Mouse (Mus musculus): ENCODE results near the gene Slit3.

Gene Slit3

GRCm38 (mm10) chr11:35198537-35199088, 77.6 kb downstream of the Slit3 start:
- DNase-seq (ENCODE audit: low spot score), result no peak

GRCm38 (mm10) chr11:35202332-35202731, 81.3 kb downstream of the Slit3 start:
- no peak for DNase-seq (ENCODE audit: low spot score)

GRCm38 (mm10) chr11:35203673-35204072, 82.6 kb downstream of the Slit3 start:
- DNase-seq (ENCODE audit: low spot score), result no peak

GRCm38 (mm10) chr11:35204084-35204483, 83.1 kb downstream of the Slit3 start:
- no peak for DNase-seq (ENCODE audit: low spot score)

- no peak for DNase-seq (ENCODE audit: low spot score)
Measured at GRCm38 (mm10) chr11:35210728-35211682, 90.0 kb downstream of the Slit3 start.

- DNase-seq (ENCODE audit: low spot score), result no peak
Measured at GRCm38 (mm10) chr11:35224025-35224424, 103.0 kb downstream of the Slit3 start.

GRCm38 (mm10) chr11:35231361-35232090, 110.5 kb downstream of the Slit3 start:
- DNase-seq (ENCODE audit: low spot score), result peak; percentile 12

- peak; percentile 16 for DNase-seq (ENCODE audit: low spot score)
Measured at GRCm38 (mm10) chr11:35232321-35232720, 111.3 kb downstream of the Slit3 start.

- DNase-seq (ENCODE audit: low spot score), result no peak
Measured at GRCm38 (mm10) chr11:35241379-35241778, 120.4 kb downstream of the Slit3 start.

GRCm38 (mm10) chr11:35243597-35243996, 122.6 kb downstream of the Slit3 start:
- DNase-seq (ENCODE audit: low spot score), result no peak

GRCm38 (mm10) chr11:35244526-35244925, 123.5 kb downstream of the Slit3 start:
- DNase-seq (ENCODE audit: low spot score), result no peak

GRCm38 (mm10) chr11:35246623-35247022, 125.6 kb downstream of the Slit3 start:
- DNase-seq (ENCODE audit: low spot score), result no peak

GRCm38 (mm10) chr11:35248088-35248487, 127.1 kb downstream of the Slit3 start:
- DNase-seq (ENCODE audit: low spot score), result no peak

GRCm38 (mm10) chr11:35250871-35251418, 129.9 kb downstream of the Slit3 start:
- no peak for DNase-seq (ENCODE audit: low spot score)

GRCm38 (mm10) chr11:35251910-35252309, 130.9 kb downstream of the Slit3 start:
- DNase-seq (ENCODE audit: low spot score), result peak; percentile 61

GRCm38 (mm10) chr11:35257351-35257750, 136.3 kb downstream of the Slit3 start:
- no peak for DNase-seq (ENCODE audit: low spot score)

- DNase-seq (ENCODE audit: low spot score), result no peak
Measured at GRCm38 (mm10) chr11:35261562-35262087, 140.6 kb downstream of the Slit3 start.

GRCm38 (mm10) chr11:35262289-35262941, 141.4 kb downstream of the Slit3 start:
- no peak for DNase-seq (ENCODE audit: low spot score)

GRCm38 (mm10) chr11:35264749-35265148, 143.7 kb downstream of the Slit3 start:
- DNase-seq (ENCODE audit: low spot score), result no peak

GRCm38 (mm10) chr11:35270396-35270795, 149.4 kb downstream of the Slit3 start:
- DNase-seq (ENCODE audit: low spot score), result no peak

- DNase-seq (ENCODE audit: low spot score), result no peak
Measured at GRCm38 (mm10) chr11:35273416-35273815, 152.4 kb downstream of the Slit3 start.

- peak; percentile 41 for DNase-seq (ENCODE audit: low spot score)
Measured at GRCm38 (mm10) chr11:35274036-35274435, 153.0 kb downstream of the Slit3 start.

Data from lung, postnatal 25 days (tissue).